Mouse (Mus musculus) heart, adult 8-10 months (tissue): ENCODE data around the gene Tns1. TPM values are rescaled to one million over a fixed set of nuclear protein-coding genes. Genes with fewer than 3 reads are reported as not detected.

Experiments
- DNase-seq: peaks from one replicate; pipeline ENCODE4 v3.0.0; 2022; ENCODE audit warnings: low spot score
- total RNA-seq, 4 experiments: library from RNA; stranded (reverse); gene quantifications; 2 replicates each; pipeline ENCODE4 v1.2.4; 2022

The Tns1 gene
- total RNA-seq, 4 experiments from 2014 or later = 733 to 828 (median 798) TPM

DNA sequence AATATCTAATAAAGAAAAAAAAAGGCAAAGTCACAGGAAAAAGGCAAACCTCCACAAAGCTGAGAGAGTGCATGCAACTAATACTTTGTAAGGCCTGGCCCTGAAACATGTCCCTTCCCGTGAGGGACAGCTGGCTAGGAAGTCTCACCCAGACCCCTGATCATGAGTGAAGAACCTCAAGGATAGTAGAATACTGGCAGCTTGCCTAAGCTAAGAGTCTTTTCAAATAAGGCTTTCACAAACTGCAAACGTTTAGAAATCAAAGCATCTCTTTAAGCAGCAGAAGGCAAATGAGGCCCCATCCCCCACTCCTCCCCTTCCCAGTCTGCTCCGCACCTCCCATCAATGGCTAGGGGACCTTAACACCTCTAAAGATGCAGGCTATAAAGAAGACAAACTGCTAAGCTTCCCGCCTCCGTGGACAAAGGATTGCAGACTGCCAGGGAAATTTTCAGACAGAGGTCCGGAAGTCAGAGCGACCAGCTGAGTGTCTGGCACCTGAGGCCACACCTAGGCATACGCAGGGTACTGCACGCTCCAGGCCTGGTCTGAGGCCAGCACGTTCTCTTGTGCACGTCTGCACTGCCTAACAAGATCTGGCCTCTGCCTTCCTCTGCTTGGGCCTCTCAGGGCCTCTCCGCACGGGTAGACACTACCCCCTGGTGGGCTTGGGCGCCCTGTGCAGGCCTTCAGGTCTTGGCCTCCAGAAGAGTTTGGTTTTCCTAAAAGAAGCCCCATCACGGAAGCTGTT is 261.8 kb downstream of the Tns1 start:
- no peak for DNase-seq

- no peak for DNase-seq
Measured at GRCm38 (mm10) chr1:73860421-73860820, 263.8 kb downstream of the Tns1 start.

Other genes with a start within 250 kb of the Tns1 start
- 1 to 10 TPM in 3 of 4 experiments, under 1 TPM in 1; 0.52 to 1.8 (median 1.3) TPM for gene Rufy4, start 1.1 kb upstream of the Tns1 start, total RNA-seq
- gene Cxcr2, start 29.5 kb upstream of the Tns1 start, total RNA-seq = under 1 TPM in 2 of 4 experiments, not detected in 2; 0.23 to 0.44 TPM
- gene Cxcr1, start 70.2 kb upstream of the Tns1 start, total RNA-seq = not detected
- 100 to 1,000 TPM; 111 to 149 (median 137) TPM for gene Arpc2, start 111.6 kb upstream of the Tns1 start, total RNA-seq
- gene Gpbar1, start 154.1 kb upstream of the Tns1 start, total RNA-seq = not detected
- gene Aamp, start 160.3 kb upstream of the Tns1 start, total RNA-seq = 100 to 1,000 TPM in 2 of 4 experiments, 10 to 100 TPM in 2; 95.4 to 107 (median 99.6) TPM
- gene Pnkd, start 160.5 kb upstream of the Tns1 start, total RNA-seq = 100 to 1,000 TPM; 125 to 142 (median 135) TPM
- gene Tmbim1, start 181.2 kb upstream of the Tns1 start, total RNA-seq = 10 to 100 TPM; 40.4 to 45.1 (median 44.2) TPM
- gene Catip, start 237.7 kb upstream of the Tns1 start, total RNA-seq = under 1 TPM; 0.17 to 0.37 (median 0.25) TPM